Mouse (Mus musculus) lung, postnatal 10 days (tissue): ENCODE measurements at regions not wholly inside any gene's neighbourhood (a gene's known extent, or its start where the extent isn't known, plus 50 kb on each side); places are given as distances from the start of the nearest gene placed in this dataset.

ENCODE experiments used
- DNase-seq: peaks from one replicate; pipeline ENCODE4 v3.0.0; 2021

DNA sequence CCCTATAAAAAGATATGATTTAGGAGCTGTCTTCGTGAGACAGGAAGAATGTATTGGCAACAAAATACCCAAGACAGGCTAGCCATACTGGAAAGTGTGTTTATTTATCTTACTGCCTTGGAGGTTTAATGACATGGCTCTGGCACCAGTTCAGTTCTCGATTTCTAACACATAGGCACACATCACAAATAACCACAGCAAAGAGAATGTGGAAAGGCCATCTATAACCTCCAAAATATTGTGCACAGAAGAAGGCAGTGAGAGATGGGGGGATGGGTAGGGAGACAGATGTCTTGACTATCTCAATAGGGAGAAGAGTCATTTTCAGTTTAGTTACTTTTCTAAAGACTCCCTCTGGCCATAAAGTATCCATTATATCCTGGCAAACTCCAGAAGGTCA is 90.5 kb downstream of the Minar1 start:
- no peak for DNase-seq

DNA sequence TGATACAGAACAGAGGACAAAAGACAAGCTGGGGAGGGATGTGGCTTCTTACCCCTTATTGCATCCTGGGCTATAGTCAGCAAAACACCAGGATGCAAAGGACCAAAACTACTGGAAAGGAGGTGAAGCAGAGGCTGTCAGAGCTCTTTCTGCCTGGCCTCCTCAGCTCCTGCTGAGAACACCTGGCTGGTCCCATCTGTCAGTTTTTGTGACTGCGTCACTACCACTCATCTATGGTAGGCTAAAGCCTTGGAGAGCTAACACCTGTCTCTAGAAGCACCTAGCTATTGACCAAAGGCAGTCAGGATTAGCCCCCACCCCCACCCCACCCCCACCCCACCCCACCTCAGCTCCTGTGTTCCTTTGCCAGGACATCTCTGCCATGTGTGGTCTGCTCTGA is 98.8 kb downstream of the Minar1 start:
- DNase-seq = no peak

GRCm38 (mm10) chr9:89523705-89524104 is 99.2 kb downstream of the Minar1 start:
- DNase-seq = no peak

DNA sequence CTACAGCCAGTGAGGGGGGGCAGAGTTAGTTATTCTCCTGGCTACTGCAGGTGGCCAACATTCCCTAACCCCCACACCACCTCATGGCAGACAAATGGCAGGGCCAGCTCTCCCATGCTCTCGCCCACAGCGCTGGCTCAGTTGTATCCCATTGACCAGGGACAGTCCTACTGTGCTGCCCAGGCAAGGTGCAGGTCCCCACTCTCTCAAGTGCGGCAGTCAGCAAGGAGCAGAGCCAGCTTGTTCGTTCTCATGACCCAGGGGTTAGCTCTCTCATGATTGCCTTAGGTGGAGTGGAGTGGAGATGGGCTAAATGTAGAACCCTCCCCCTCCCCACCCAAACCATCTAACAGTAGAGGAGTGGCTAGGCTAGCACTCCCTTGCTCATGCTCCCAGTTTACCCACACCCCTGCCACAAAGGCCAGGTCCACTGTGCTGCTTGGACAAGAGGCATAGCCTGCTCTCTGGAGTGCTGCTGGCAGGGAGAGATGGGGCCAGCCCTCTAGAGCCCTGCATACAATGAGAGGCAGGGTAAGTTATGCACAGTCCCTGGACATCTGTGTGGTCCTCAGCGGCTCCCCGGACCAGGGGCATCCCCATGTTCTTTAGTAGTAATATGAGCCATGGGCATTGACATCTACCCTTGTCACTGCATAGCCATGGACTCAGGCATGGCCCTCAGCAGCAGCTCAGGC is 114.4 kb downstream of the Minar1 start:
- DNase-seq = no peak

- DNase-seq = no peak
Observed at GRCm38 (mm10) chr9:89502083-89502482, 120.8 kb downstream of the Minar1 start.

DNA sequence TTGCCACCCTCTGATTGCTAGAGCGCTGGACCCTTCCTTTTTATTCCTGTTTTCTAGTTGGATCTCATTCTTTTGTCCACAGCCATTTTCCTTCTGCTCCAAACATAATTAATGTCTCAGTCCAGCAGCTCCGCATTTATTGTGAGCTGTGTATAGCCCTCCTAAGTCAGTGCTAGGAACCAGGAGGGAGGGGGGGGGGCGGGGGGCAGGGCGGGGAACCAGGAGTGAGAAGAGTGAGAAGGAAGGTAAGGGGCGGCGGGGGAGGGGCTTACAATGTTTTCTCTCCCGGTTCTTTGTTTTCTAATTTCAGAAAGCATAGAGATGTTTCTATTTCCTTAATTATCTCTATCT is 125.6 kb downstream of the Minar1 start:
- no peak for DNase-seq

DNA sequence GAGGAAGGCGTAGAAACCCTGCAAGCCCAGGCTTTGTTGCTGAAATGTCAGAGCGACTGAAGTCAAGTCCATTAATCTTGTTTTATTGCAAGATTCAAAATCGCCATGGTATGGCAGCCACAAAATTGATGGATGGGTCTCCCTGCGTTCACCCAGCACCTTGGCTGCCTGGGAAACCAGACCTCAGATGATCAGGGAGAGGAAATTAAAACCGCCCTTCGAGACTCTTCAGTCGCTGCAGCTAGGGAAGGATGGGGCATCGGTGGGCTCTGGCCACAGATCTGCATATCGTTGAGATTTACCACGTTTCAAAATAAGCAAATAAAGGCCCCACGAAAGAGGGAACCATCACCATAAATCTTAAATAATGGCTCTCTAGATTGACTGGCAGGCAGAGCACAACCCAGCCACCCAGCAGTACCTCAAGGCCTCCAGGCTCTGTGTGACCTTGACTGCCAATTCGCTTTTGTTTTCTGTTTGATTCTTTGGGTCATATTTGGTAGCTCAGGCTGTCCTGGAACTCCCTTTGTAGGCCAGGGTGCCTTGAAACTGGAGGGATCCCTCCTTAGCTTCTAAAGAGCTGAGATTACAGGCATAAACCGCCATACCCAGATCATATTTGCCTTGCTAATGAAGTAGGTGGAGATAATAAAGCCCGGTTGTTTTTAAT is 126.1 kb downstream of the Minar1 start:
- DNase-seq = no peak

DNA sequence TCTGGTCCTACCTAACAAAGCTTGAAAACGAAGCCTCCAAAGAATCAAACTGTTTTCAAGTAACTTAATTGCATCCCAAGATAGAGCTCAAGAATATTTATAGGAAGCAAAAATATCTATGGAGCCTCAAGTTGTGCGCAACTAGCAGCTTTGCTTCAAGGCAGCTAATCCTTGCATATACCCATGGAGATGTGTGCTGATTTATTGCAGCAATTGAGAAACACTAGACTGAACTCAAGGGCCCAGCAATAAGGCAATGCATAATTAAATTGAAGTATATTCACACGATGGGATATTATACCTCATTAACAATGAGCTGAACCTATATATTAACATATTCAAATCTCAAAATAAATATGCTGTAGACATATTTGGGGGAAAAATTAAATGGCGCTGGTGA is 135.3 kb downstream of the Minar1 start:
- DNase-seq = no peak

DNA sequence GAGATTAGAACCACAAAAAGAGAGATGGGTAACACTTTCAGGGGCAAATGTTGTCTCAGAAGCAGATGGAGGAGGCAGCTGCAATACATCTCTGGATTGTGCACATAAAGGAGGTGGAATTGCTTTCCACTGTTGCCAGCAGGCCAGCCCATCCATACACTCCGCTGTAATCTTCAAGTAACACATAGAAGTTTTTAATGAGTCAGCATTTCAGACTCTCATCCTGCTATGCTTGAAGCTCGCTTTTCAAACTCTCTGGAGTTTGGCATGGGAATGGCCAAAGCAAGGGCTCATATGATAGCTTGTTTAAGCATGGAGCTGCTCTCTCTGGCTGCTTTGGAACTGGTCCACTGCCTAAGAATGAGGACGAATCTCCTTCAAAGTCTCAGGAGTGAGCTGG is 143.5 kb downstream of the Minar1 start:
- DNase-seq = no peak

GRCm38 (mm10) chr9:89461190-89461589 is 161.7 kb downstream of the Minar1 start:
- peak; percentile 23 for DNase-seq

DNA sequence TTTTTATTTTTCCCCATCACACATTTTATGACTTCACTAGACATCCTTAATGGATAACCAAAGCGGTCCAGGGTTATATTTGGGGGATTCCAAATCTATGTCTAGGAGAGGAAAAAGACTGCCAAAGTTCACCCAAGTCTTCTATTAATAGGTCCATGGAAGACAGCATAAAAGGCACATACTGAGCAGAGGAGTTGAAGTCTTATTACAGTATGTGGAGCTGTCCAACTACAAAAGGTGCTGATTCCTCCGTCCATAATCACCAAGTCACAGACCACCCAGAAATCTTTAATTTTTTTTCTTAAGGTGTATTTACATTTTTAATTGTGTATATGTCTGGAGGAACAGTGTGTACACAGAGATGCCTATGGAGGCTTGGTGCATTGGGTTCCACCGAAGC is 166.3 kb downstream of the Minar1 start:
- DNase-seq = no peak

GRCm38 (mm10) chr9:89449656-89450055 is 173.3 kb downstream of the Minar1 start:
- DNase-seq = no peak
